Mouse (Mus musculus) G1E (cell line): ENCODE results near the gene Zfy2. TPM values are rescaled to one million over a fixed set of nuclear protein-coding genes. Genes with fewer than 3 reads are reported as not detected.

Source experiments
- ATAC-seq: 2 replicates; pipeline ENCODE4 v1.8.0; 2016; ENCODE audit warnings: mild to moderate bottlenecking; ENCODE audit not compliant: insufficient number of reproducible peaks, poor library complexity, low FRiP score, severe bottlenecking; ENCODE audit errors: extremely low read depth
- DNase-seq: peaks from one replicate; pipeline ENCODE4 v3.0.0; 2012; ENCODE audit warnings: low spot score
- H3K27me3 ChIP-seq: 2 replicates; pipeline ENCODE4 v1.6.1; 2012; ENCODE audit warnings: mild to moderate bottlenecking, low read length, inconsistent platforms; ENCODE audit not compliant: insufficient read depth
- H3K36me3 ChIP-seq: replicated peaks from 2 replicates; pipeline ENCODE3; 2012; ENCODE audit warnings: mild to moderate bottlenecking, inconsistent platforms
- H3K4me1 ChIP-seq: 2 replicates; pipeline ENCODE4 v1.6.1; 2012; ENCODE audit warnings: low read depth, low read length, inconsistent platforms, mixed read lengths; ENCODE audit not compliant: insufficient read depth
- H3K4me3 ChIP-seq: 2 replicates; pipeline ENCODE4 v1.5.1; 2012; ENCODE audit warnings: low read depth, mild to moderate bottlenecking, inconsistent platforms, low read length, moderate library complexity, mixed read lengths
- H3K9me3 ChIP-seq: replicated peaks from 2 replicates; pipeline ENCODE4 v1.6.1; 2012; ENCODE audit warnings: inconsistent platforms
- CTCF ChIP-seq: IDR thresholded peaks from 2 replicates; pipeline ENCODE4 v1.5.1; 2012; ENCODE audit warnings: low read depth, low read length, inconsistent platforms, mixed read lengths
- GATA1 ChIP-seq: IDR thresholded peaks from 2 replicates; pipeline ENCODE4 v1.6.1; 2012; ENCODE audit warnings: borderline replicate concordance, low read length, inconsistent platforms, mixed read lengths
- GATA2 ChIP-seq: IDR thresholded peaks from 2 replicates; pipeline ENCODE4 v1.6.1; 2012; ENCODE audit warnings: low read depth, low read length, inconsistent platforms, borderline replicate concordance
- POLR2AphosphoS5 ChIP-seq: IDR thresholded peaks from 2 replicates; pipeline ENCODE4 v1.6.1; 2012; ENCODE audit warnings: low read depth, low read length, inconsistent platforms; ENCODE audit not compliant: insufficient replicate concordance
- TAL1 ChIP-seq: conservative IDR thresholded peaks from 2 replicates; pipeline ENCODE4 v1.6.1; 2012; ENCODE audit warnings: low read depth, low read length, inconsistent platforms, mixed read lengths
- polyA plus RNA-seq: library from polyadenylated mRNA; stranded (reverse); fragments of >175 nt; gene quantifications from 2 replicates; pipeline ENCODE4 v1.2.3, GENCODE M21; 2012
- total RNA-seq, 2 experiments: library from RNA; stranded (forward) in 1 of 2; stranded (reverse) in 1 of 2; fragments of 200-1000 nt in 1 of 2; fragments of >200 nt in 1 of 2; fragmentation: Nextera tagmentation in 1 of 2; gene quantifications; 2 replicates each; pipeline ENCODE4 v1.2.3; 2014 to 2017

The Zfy2 gene
- not detected in 2 replicates for total RNA-seq (2014; fragmentation: Nextera tagmentation)
- not detected in 2 replicates for total RNA-seq (2017)
- polyA plus RNA-seq, result not detected in 2 replicates

- H3K4me1 ChIP-seq, result no peaks in the 10 kb centered on the region
- DNase-seq, result no peak
- H3K9me3 ChIP-seq, result no peaks in the 10 kb centered on the region
- no peak within 1 kb of the TSS for H3K4me3 ChIP-seq
- TF ChIP-seq GATA2 (no peak), CTCF (no peak), TAL1 (no peak), GATA1 (no peak), POLR2AphosphoS5 (no peak)
- no peaks in the 10 kb centered on the region for H3K36me3 ChIP-seq
- no peak for ATAC-seq
- H3K27me3 ChIP-seq, result no peaks in the 10 kb centered on the region
Observed at GRCm38 (mm10) chrY:2170309-2170708, at the start of gene Zfy2. TSS of gene Zfy2 (minus strand) at chrY:2170409.
